Mouse (Mus musculus): ENCODE data around the gene Comp. TPM values are rescaled to one million over a fixed set of nuclear protein-coding genes. Genes with fewer than 3 reads are reported as not detected.

Gene Comp
- total and polyA plus RNA-seq, 3 experiments, result 0.13 to 0.16 TPM; not detected in 1

- Histone ChIP-seq H3K4me1 (ENCODE audit: control insufficient read depth in 1 of 2, insufficient read depth in 2 of 2) (no peaks in the 10 kb centered on the region), H3K79me2 (replicated peaks; ENCODE audit: control insufficient read depth, extremely low read depth, insufficient read depth, poor library complexity, severe bottlenecking) (no peaks in the 10 kb centered on the region), H3K9me3 (replicated peaks; ENCODE audit: low read length) (no peaks in the 10 kb centered on the region), H3K27me3 (replicated peaks) (no peaks in the 10 kb centered on the region), H3K36me3 (replicated peaks in 1 of 2; ENCODE audit: control insufficient read depth in 1 of 2, insufficient read depth in 1 of 2, low read length in 1 of 2) (peaks cover 12 to 47% of the 10 kb centered on the region in 2 experiments), H3K4me3 (replicated peaks in 1 of 3; ENCODE audit: low read depth in 2 of 3, low read length in 2 of 3, poor library complexity in 1 of 3) (no peak overlapping the region), H3K4me2 (ENCODE audit: insufficient read depth, low read depth, poor library complexity, severe bottlenecking) (no peak overlapping the region), H3K9ac (ENCODE audit: insufficient read depth, low read depth) (no peak overlapping the region), H3K27ac (ENCODE audit: insufficient read depth, low read depth) (no peak overlapping the region)
- no peak for TF ChIP-seq CHD2 (IDR thresholded peaks at IDR 0.05; ENCODE audit: low read length)
- no peak for TF ChIP-seq EP300 (IDR thresholded peaks at IDR 0.05; ENCODE audit: low read length)
- no peak for TF ChIP-seq HCFC1 (IDR thresholded peaks at IDR 0.05; ENCODE audit: low read depth, low read length)
- no peak for TF ChIP-seq NELFE (IDR thresholded peaks at IDR 0.05; ENCODE audit: low read depth, low read length)
- TF ChIP-seq ZNF384 (IDR thresholded peaks at IDR 0.05; ENCODE audit: low read depth, low read length), result no peak
- no peak for TF ChIP-seq MEF2A (IDR thresholded peaks at IDR 0.05; ENCODE audit: borderline replicate concordance, low read depth, low read length)
- 0 out of 2 replicates have a peak, but pooled peaks have one; percentile 17 for TF ChIP-seq IRF4 (IDR thresholded peaks at IDR 0.05; ENCODE audit: low read depth, low read length)
- TF ChIP-seq RCOR1 (conservative IDR thresholded peaks at IDR 0.05; ENCODE audit: low read depth, low read length), result no peak
- TF ChIP-seq SMC3 (IDR thresholded peaks at IDR 0.05; ENCODE audit: low read depth, low read length), result peak; percentile 79
- TF ChIP-seq USF1 (IDR thresholded peaks at IDR 0.05; ENCODE audit: low read depth, low read length), result no peak
- TF ChIP-seq MXI1 (IDR thresholded peaks at IDR 0.05; ENCODE audit: low read depth, low read length), result no peak
- TF ChIP-seq PAX5 (IDR thresholded peaks at IDR 0.05; ENCODE audit: low read length), result no peak
- TF ChIP-seq MAX (IDR thresholded peaks at IDR 0.05; ENCODE audit: low read length), result peak; percentile 84
- TF ChIP-seq MAFK (IDR thresholded peaks at IDR 0.05; ENCODE audit: insufficient replicate concordance, low read length), result no peak
- no peak for TF ChIP-seq E2F4 (IDR thresholded peaks at IDR 0.05; ENCODE audit: insufficient replicate concordance, low read depth, low read length)
- no peak for TF ChIP-seq GABPA (IDR thresholded peaks at IDR 0.05; ENCODE audit: insufficient replicate concordance, low read depth, low read length)
- TF ChIP-seq TBP (conservative IDR thresholded peaks at IDR 0.05; ENCODE audit: low read depth, low read length), result no peak
- no peak for TF ChIP-seq KAT2A (IDR thresholded peaks at IDR 0.05; ENCODE audit: insufficient replicate concordance, low read length)
- TF ChIP-seq BHLHE40 (IDR thresholded peaks at IDR 0.05; ENCODE audit: low read depth, low read length), result no peak
- peak; percentile 83 for TF ChIP-seq RAD21 (IDR thresholded peaks at IDR 0.05; ENCODE audit: low read depth, low read length)
- TF ChIP-seq CTCF (conservative IDR thresholded peaks at IDR 0.05 in 1 of 2, IDR thresholded peaks at IDR 0.05 in 1 of 2; ENCODE audit: low read depth in 2 of 2, low read length in 2 of 2), result peak; percentile 55 to 89
- no peak for TF ChIP-seq ETS1 (conservative IDR thresholded peaks at IDR 0.05; ENCODE audit: low read depth, low read length)
- TF ChIP-seq ZC3H11A (IDR thresholded peaks at IDR 0.05; ENCODE audit: low read depth, low read length), result peak; percentile 27; the same call in 1 of the 2 replicates
- TF ChIP-seq POLR2AphosphoS2 (IDR thresholded peaks at IDR 0.05; ENCODE audit: low read depth, low read length), result no peak
- no peak for TF ChIP-seq UBTF (IDR thresholded peaks at IDR 0.05; ENCODE audit: low read depth, low read length)
- TF ChIP-seq TCF12 (IDR thresholded peaks at IDR 0.05; ENCODE audit: low read depth, low read length), result no peak
- 0 out of 2 replicates have a peak, but pooled peaks have one; percentile 41 for TF ChIP-seq MYC (IDR thresholded peaks at IDR 0.05; ENCODE audit: low read depth, low read length)
- no peak for TF ChIP-seq JUND (conservative IDR thresholded peaks at IDR 0.05; ENCODE audit: low read depth, low read length)
- TF ChIP-seq NRF1 (IDR thresholded peaks at IDR 0.05; ENCODE audit: low read depth, low read length), result no peak
- TF ChIP-seq ZKSCAN1 (IDR thresholded peaks at IDR 0.05; ENCODE audit: borderline replicate concordance, low read depth, low read length), result no peak
- in situ Hi-C loops (cut with MboI; ENCODE audit: low pct_ligation_motif_present, low pct_unique_long_range_greater_than_20kb, low sequenced_read_pairs) (no loop called here), dilution Hi-C loops (cut with MboI; ENCODE audit: extremely low pct_ligation_motif_present, extremely low pct_unique_long_range_greater_than_20kb, low sequenced_read_pairs) (no loop called here)
- DNase-seq (ENCODE audit: extremely low read depth), result peak; percentile 58
Measured at GRCm38 (mm10) chr8:70383287-70383686, 9.9 kb downstream of the Comp start.

Data from CH12.LX (cell line).